Comparison of ENCODE assay signal across 18 mouse cellular contexts in genomic region chr7:4452644-4453043, GRCm38 (mm10). TPM values are rescaled to one million over a fixed set of nuclear protein-coding genes. Genes with fewer than 3 reads are reported as not detected.
DNase-seq lines count a peak whose midpoint lies in the region; ATAC-seq and TF ChIP-seq lines count a peak whose summit lies in the region.
"Had no signal": no experiment of that assay in that cellular context is flagged by ENCODE, and none has a peak within 500 bp of the region (broad histone marks: within the 10 kb centered on the region; RNA-seq: fewer than 3 reads in every experiment).

No protein-coding gene starts in this region.

- TF ChIP-seq CTCF in intestine, postnatal 0 days (IDR thresholded peaks at IDR 0.05; ENCODE audit: low read depth), result no peak

- H3K27ac ChIP-seq in intestine, postnatal 0 days (ENCODE audit: low read depth, low read length), result no peak overlapping the region
- no peak overlapping the region for H3K27ac ChIP-seq in hindbrain, embryonic 14.5 days
- H3K27ac ChIP-seq: embryonic facial prominence, embryonic 12.5 days; forebrain, embryonic 15.5 days; heart, embryonic 15.5 days; hindbrain, postnatal 0 days; limb, embryonic 13.5 days had no signal

- no peaks in the 10 kb centered on the region for H3K9me3 ChIP-seq in intestine, postnatal 0 days (ENCODE audit: control insufficient read depth)
- no peaks in the 10 kb centered on the region for H3K9me3 ChIP-seq in hindbrain, embryonic 14.5 days (ENCODE audit: control insufficient read depth, low read length)
- H3K9me3 ChIP-seq: embryonic facial prominence, embryonic 12.5 days; forebrain, embryonic 15.5 days; heart, embryonic 15.5 days; limb, embryonic 13.5 days had no signal

- H3K4me3 ChIP-seq in intestine, postnatal 0 days (ENCODE audit: low read depth, low read length), result no peak overlapping the region
- no peak overlapping the region for H3K4me3 ChIP-seq in hindbrain, embryonic 14.5 days (replicated peaks; ENCODE audit: low read length)
- H3K4me3 ChIP-seq: embryonic facial prominence, embryonic 12.5 days; forebrain, embryonic 15.5 days; heart, embryonic 15.5 days; limb, embryonic 13.5 days had no signal

- peak; percentile 69; the same call in 1 of the 2 replicates for ATAC-seq in intestine, postnatal 0 days
- ATAC-seq in hindbrain, embryonic 14.5 days (ENCODE audit: low FRiP score), result no peak
- ATAC-seq: forebrain, embryonic 15.5 days; hindbrain, postnatal 0 days had no signal

- no peaks in the 10 kb centered on the region for H3K4me1 ChIP-seq in intestine, postnatal 0 days (replicated peaks; ENCODE audit: control insufficient read depth, insufficient read depth, low read length)
- H3K4me1 ChIP-seq in hindbrain, embryonic 14.5 days (replicated peaks; ENCODE audit: control insufficient read depth, insufficient read depth, low read length), result no peaks in the 10 kb centered on the region
- H3K4me1 ChIP-seq: embryonic facial prominence, embryonic 12.5 days; forebrain, embryonic 15.5 days; heart, embryonic 15.5 days had no signal

- no peak overlapping the region for H3K9ac ChIP-seq in intestine, postnatal 0 days (ENCODE audit: low read depth, low read length)
- H3K9ac ChIP-seq in hindbrain, embryonic 14.5 days, result no peak overlapping the region
- H3K9ac ChIP-seq: embryonic facial prominence, embryonic 12.5 days; forebrain, embryonic 15.5 days; heart, embryonic 15.5 days; limb, embryonic 13.5 days had no signal

- DNase-seq in urinary bladder, adult 2 months (ENCODE audit: low spot score), result peak; percentile 51
- DNase-seq in urinary bladder, postnatal 10 days (ENCODE audit: low spot score), result no peak
- DNase-seq in lung, postnatal 14 days, result peak; percentile 51
- DNase-seq in gastrocnemius, adult 8-10 months (ENCODE audit: low spot score in 2 of 2), result no peak
- DNase-seq in hindbrain, embryonic 14.5 days (ENCODE audit: low spot score), result no peak
- no peak for DNase-seq in testis, postnatal 10 days (ENCODE audit: low spot score)
- DNase-seq: cerebellum, adult 9-10 months; gastrocnemius, postnatal 25 days; layer of hippocampus, postnatal 36 days; spleen, adult 18-20 months had no signal

- H3K36me3 ChIP-seq in intestine, postnatal 0 days (ENCODE audit: control insufficient read depth, insufficient read depth), result no peaks in the 10 kb centered on the region
- H3K36me3 ChIP-seq in hindbrain, embryonic 14.5 days (replicated peaks; ENCODE audit: control insufficient read depth, insufficient read depth), result no peaks in the 10 kb centered on the region
- H3K36me3 ChIP-seq: embryonic facial prominence, embryonic 12.5 days; forebrain, embryonic 15.5 days; heart, embryonic 15.5 days; limb, embryonic 13.5 days had no signal

- WGBS in intestine, postnatal 0 days, result 12% methylated on average over 4 of the region's 4 CpGs
- 22% methylated on average over 4 of the region's 4 CpGs for WGBS in hindbrain, embryonic 14.5 days

- no peaks in the 10 kb centered on the region for H3K27me3 ChIP-seq in intestine, postnatal 0 days (replicated peaks; ENCODE audit: control insufficient read depth, insufficient read depth, low read length)
- no peaks in the 10 kb centered on the region for H3K27me3 ChIP-seq in hindbrain, embryonic 14.5 days (ENCODE audit: control insufficient read depth, insufficient read depth, low read length)
- H3K27me3 ChIP-seq: embryonic facial prominence, embryonic 12.5 days; forebrain, embryonic 15.5 days; heart, embryonic 15.5 days; limb, embryonic 13.5 days had no signal

- no peak overlapping the region for H3K4me2 ChIP-seq in intestine, postnatal 0 days (replicated peaks; ENCODE audit: low read depth)
- H3K4me2 ChIP-seq in hindbrain, embryonic 14.5 days (replicated peaks), result no peak overlapping the region
- H3K4me2 ChIP-seq: embryonic facial prominence, embryonic 12.5 days; forebrain, embryonic 15.5 days; heart, embryonic 15.5 days; limb, embryonic 13.5 days; midbrain, embryonic 11.5 days had no signal

RNA-seq across cellular contexts. Expression of gene Rdh13, which starts 7.2 kb away (rescaled TPM):
- polyA plus RNA-seq in urinary bladder, adult 2 months (2012; rRNA removed), result 22.3 and 24.7 TPM in 2 replicates
- 11.0 and 11.4 TPM in 2 replicates for polyA plus RNA-seq in intestine, postnatal 0 days (2015; fragmentation: Nextera tagmentation; extraction: Ambion mirVana)
- total RNA-seq in gastrocnemius, adult 8-10 months (2022), result 10 to 100 TPM; 12.2 to 17.6 (median 14.3) TPM
- 41.6 and 45.5 TPM in 2 replicates for polyA plus RNA-seq in hindbrain, embryonic 14.5 days (2014; fragmentation: Nextera tagmentation; extraction: Ambion mirVana)

RNA-seq across cellular contexts. Expression of gene Eps8l1, which starts 7.8 kb away (rescaled TPM):
- 19.2 and 21.2 TPM in 2 replicates for polyA plus RNA-seq in urinary bladder, adult 2 months (2012; rRNA removed)
- 1.1 and 1.7 TPM in 2 replicates for polyA plus RNA-seq in intestine, postnatal 0 days (2015; fragmentation: Nextera tagmentation; extraction: Ambion mirVana)
- total RNA-seq in gastrocnemius, adult 8-10 months (2022), result 1 to 10 TPM in 3 of 4 experiments, under 1 TPM in 1; 0.67 to 3.4 (median 2.3) TPM
- 6.6 and 7.3 TPM in 2 replicates for polyA plus RNA-seq in hindbrain, embryonic 14.5 days (2014; fragmentation: Nextera tagmentation; extraction: Ambion mirVana)

RNA-seq across cellular contexts. Expression of gene Ppp1r12c, which starts 48.8 kb away (rescaled TPM):
- 72.0 and 159 TPM in 2 replicates for polyA plus RNA-seq in urinary bladder, adult 2 months (2012; rRNA removed)
- polyA plus RNA-seq in intestine, postnatal 0 days (2015; fragmentation: Nextera tagmentation; extraction: Ambion mirVana), result 33.6 and 33.9 TPM in 2 replicates
- 10 to 100 TPM; 11.6 to 17.2 (median 16.7) TPM for total RNA-seq in gastrocnemius, adult 8-10 months (2022)
- polyA plus RNA-seq in hindbrain, embryonic 14.5 days (2014; fragmentation: Nextera tagmentation; extraction: Ambion mirVana), result 50.1 and 54.7 TPM in 2 replicates

RNA-seq across cellular contexts. Expression of gene Gp6, which starts 55.1 kb away (rescaled TPM):
- polyA plus RNA-seq in urinary bladder, adult 2 months (2012; rRNA removed), result not detected in 2 replicates
- polyA plus RNA-seq in intestine, postnatal 0 days (2015; fragmentation: Nextera tagmentation; extraction: Ambion mirVana), result not detected in 2 replicates
- under 1 TPM in 1 of 4 experiments, not detected in 3; 0.34 TPM for total RNA-seq in gastrocnemius, adult 8-10 months (2022)
- 0.20 TPM in 1 of 2 replicates, not detected in the other for polyA plus RNA-seq in hindbrain, embryonic 14.5 days (2014; fragmentation: Nextera tagmentation; extraction: Ambion mirVana)
- total RNA-seq: gastrocnemius, postnatal 25 days; hindbrain, postnatal 0 days; layer of hippocampus, postnatal 36 days had no signal
- polyA plus RNA-seq: hindbrain, postnatal 0 days; thymus, postnatal 0 days had no signal

Comparison
In these comparisons a context has a peak if more than half of its experiments do, and no peak if none do; other contexts are left out.
1. DNase-seq: peak in urinary bladder, adult 2 months (single experiment) and lung, postnatal 14 days (single experiment); none in urinary bladder, postnatal 10 days (single experiment), gastrocnemius, adult 8-10 months (0 of 2), hindbrain, embryonic 14.5 days (single experiment) and testis, postnatal 10 days (single experiment).